Mouse (Mus musculus) heart, adult 11 months (tissue): ENCODE results near the gene Sbpl.
A peak's percentile ranks its signal among the peaks of the same experiment; 100 is the strongest.

Experiments
- DNase-seq: peaks from one replicate; pipeline ENCODE4 v3.0.0; 2022

Sbpl gene

DNA sequence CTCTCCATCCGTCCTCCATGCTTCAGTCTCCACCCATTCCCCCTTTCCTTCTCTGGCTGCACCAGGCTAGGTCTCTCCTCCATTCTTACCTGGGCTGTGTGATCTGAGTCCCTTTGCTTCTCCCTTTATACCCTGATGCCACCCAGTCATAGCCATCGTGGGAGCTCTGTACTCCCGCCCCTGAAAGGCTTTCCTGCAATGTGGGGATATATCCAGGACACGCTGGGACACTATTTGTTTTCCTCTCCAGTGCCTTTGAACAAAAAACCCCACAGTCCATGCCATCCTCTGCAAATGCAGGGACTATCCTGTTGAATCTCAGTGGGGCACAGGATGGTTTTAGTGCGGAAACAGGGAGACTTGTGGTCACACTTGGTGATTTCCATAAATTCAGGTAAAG, at the start of gene Sbpl:
TSS of gene Sbpl (minus strand) at position 101 of the 400 bp plus-strand sequence.
- DNase-seq = no peak

- DNase-seq = no peak
Measured at GRCm38 (mm10) chr17:24004071-24004665, 49.1 kb upstream of the Sbpl start.

GRCm38 (mm10) chr17:24000404-24000803, 45.3 kb upstream of the Sbpl start:
- DNase-seq = peak; percentile 98

GRCm38 (mm10) chr17:23998383-23998782, 43.3 kb upstream of the Sbpl start:
- no peak for DNase-seq

DNA sequence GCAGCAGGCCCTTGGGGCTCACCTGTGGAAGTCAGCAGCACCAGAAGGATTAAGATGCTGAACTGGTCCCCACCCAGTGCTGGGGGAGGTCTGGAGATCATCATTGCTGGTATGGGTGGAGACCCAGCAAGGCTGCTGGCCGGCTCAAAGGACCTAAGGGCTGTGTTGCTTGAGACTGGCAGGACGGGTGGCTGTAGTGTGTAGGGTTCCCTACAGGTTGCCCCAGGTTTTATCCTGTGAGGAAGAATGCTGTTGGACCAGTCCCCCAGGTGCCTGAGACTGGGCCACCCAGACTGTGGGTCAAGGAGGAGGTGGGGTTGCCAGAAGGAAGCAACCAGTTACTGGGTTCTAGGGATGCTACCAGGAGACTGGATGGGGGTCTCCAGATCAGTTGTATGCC, 42.8 kb upstream of the Sbpl start, which contains the start of gene Prss22:
TSS of gene Prss22 (minus strand) at position 200 of the 400 bp plus-strand sequence.
- DNase-seq = no peak

GRCm38 (mm10) chr17:23995421-23995820, 40.3 kb upstream of the Sbpl start:
- no peak for DNase-seq

GRCm38 (mm10) chr17:23994667-23995066, 39.6 kb upstream of the Sbpl start:
- no peak for DNase-seq

- peak; percentile 97 for DNase-seq
Measured at GRCm38 (mm10) chr17:23993559-23994428, 38.7 kb upstream of the Sbpl start.

DNA sequence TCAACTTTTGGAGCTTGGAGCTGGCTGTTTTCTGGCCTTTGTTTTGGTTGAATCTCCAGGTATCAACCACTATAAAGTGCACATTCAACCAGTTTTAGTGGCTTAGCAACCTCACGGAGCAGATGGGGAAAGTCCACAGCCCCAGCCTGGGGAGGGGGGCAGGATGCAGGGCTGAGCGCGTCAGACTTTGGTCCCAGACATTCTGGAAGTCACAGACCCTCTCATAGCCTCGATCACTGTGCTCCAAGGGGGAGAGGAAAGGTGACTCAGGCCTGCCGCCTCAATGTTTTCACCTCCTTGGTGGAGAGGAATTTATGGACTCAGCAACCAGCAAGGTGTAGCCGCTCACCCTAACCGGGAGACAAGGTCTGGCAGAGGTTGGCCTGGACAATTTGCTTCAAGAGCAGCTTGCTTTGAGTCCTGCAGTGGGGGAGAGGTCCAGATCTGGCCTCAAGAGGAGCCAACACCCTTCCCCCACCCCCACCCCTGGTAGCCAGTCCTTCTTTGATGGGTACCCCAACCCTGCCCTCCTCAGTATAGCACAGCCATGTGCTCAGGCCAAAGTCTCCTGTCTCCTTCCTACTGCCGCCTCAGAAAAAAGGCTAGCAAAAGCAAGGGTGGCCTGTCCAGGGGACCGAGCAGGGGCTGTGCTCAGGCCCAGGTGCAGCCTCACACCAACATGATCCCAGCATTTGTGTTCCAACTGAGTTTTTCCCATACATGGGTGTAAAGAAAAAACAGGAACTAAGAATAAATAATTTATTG, 37.9 kb upstream of the Sbpl start:
- DNase-seq = no peak

GRCm38 (mm10) chr17:23989802-23990201, 34.7 kb upstream of the Sbpl start:
- no peak for DNase-seq

GRCm38 (mm10) chr17:23984989-23985388, 29.9 kb upstream of the Sbpl start:
- no peak for DNase-seq

- no peak for DNase-seq
Measured at GRCm38 (mm10) chr17:23982912-23983311, 27.8 kb upstream of the Sbpl start.

DNA sequence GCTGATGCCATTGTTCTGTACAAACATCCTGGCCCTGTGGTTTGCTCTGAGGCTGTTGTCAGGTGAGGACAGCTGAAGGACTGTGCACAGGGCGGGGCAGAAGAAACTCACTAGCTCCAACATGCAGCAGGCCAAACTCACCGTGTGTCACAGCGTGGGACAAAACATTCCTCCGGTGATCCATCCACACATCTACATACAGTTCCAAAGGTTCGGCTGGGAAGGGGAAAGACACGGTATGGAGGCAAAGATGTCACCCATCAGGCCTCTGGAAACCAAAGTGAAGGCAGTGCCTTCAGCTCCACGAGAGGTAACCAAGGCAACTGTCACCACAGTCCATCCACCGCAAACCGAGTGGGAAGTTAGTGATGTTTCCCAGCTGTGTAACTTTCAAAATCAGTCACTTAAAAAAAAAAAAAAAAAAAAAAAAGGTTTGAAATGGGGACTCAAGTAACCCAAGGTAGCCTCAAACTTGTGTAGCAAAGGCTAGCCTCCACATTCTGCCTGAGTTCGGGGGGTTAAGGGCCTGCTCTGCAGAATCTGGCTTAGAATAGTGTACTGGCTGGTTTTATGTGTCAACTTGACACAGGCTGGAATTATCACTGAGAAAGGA, 25.3 kb upstream of the Sbpl start, which contains the start of gene Prss30:
TSS of gene Prss30 (minus strand) at position 270 of the 613 bp plus-strand sequence.
- no peak for DNase-seq

DNA sequence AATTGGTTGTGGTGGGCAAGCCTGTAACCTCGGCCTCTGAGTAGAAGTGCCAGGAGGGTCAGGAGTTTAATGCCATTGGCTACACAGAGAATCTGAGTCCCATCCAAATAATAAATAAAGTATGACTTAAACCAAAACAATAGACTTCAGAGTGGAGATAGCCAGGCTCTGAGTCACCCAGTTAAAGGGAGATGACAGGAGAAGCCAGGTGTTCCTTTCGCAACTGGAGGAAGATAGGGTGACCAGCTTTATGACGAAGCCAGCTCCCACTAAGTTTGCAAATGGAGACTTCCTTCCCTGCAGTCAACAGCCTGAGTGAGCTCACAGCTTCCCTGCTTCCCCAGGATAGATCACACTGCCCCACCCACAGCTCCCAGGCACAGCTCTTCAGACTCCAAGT, 24.4 kb upstream of the Sbpl start:
- no peak for DNase-seq

GRCm38 (mm10) chr17:23976665-23977064, 21.6 kb upstream of the Sbpl start:
- DNase-seq = no peak

DNA sequence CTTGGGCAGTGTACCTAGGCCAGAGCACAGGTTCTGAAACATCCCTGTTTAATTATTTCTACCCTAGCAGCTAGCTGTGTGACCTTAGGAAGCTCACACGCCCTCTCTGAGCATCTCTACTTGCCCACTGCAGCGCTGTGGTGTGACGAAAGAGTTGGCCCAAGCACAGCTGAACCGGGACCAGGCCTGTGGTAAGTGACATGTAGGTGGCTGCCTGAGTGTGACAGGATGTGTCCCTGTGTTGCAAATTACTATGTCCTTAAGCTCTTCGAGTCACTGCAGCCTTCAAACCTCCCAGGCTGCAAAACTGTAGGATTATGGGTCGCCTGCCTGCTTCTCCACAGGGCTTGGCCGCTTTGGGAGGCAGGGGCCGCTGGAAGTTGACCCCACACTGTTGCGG, 16.2 kb upstream of the Sbpl start:
- peak; percentile 80 for DNase-seq

GRCm38 (mm10) chr17:23969231-23969630, 14.2 kb upstream of the Sbpl start:
- DNase-seq = peak; percentile 93

GRCm38 (mm10) chr17:23968780-23969179, 13.7 kb upstream of the Sbpl start:
- DNase-seq = no peak

DNA sequence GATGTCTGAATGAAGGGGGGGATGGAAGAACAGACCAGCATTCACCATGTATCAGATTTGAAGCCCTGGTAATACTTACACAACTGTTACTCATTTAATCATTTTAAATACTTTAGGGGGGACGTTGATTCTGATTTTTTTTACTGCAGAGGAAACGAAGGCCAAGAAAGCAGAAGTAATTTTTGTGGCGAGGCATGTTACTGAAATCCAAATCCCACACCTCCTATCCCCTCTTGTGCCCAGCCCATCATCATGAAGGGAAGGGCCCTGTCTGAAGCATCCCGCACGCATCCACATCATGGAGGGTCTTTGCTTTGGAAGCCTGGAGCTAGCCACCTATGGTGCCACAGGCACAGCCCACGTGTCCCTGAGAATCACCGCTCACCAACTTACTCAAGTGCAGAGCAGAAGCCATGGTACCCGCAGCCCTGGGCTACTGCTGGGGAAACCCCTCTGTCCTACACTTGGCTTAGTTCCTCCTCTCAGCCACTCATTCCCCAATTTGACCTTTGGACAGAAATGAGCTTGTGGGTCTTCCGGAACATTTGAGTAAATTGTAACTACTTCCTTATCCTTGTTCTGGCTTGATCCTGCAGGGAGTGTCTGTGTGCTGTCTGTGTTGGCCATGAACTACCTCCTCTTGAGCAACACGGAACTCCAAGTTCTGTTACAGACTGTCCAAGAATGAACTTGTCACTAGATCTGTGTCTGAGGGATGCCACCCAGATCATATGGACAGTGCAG, 11.8 kb upstream of the Sbpl start:
- DNase-seq = peak; percentile 96

DNA sequence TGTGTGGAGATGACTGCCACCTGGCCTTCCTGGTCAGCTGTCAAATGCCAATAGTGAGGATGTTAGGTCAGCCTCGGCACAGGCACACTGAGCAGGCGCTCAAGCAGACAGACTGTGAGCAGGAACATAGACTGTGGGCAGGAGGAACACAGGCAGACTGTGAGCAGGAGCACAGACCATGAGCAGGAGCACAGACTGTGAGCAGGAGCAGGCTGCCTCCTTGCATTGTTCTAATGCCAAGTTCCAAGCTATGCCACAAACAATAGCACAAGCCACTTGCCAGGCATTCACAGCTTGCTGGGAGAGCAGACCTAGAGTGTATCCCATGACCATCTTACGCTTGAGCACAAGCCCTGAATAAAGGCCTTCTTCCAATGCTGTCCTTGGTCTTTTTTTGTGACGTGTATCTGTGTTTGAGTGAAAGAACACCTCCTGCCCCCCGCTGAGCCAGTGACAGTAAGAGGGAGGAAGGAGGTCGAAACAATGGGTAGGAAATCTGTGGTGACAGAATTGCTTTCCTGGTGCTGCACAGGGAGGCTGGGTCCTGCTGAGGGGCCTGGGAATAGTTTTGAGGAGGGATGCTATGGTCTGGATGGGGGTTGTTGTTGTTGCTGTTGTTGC, 10.8 kb upstream of the Sbpl start:
- no peak for DNase-seq

GRCm38 (mm10) chr17:23961573-23962122, 6.6 kb upstream of the Sbpl start:
- DNase-seq = no peak
